Comparison of ENCODE assay signal across 13 mouse cellular contexts in genomic region chr2:167304651-167305381, GRCm38 (mm10). TPM values are rescaled to one million over a fixed set of nuclear protein-coding genes. Genes with fewer than 3 reads are reported as not detected.
DNase-seq lines count a peak whose midpoint lies in the region; ATAC-seq lines count a peak whose summit lies in the region.
"Had no signal": no experiment of that assay in that cellular context is flagged by ENCODE, and none has a peak within 500 bp of the region (broad histone marks: within the 10 kb centered on the region; RNA-seq: fewer than 3 reads in every experiment).

No protein-coding gene starts in this region.

- no peak overlapping the region for H3K27ac ChIP-seq in kidney, embryonic 15.5 days
- H3K27ac ChIP-seq in hindbrain, embryonic 11.5 days (ENCODE audit: low read depth, low read length): no peak overlapping the region
- H3K27ac ChIP-seq: embryonic facial prominence, embryonic 12.5 days; heart, adult 2 months; liver, embryonic 14.5 days; macrophage had no signal

- peaks cover 62% of the 10 kb centered on the region for H3K36me3 ChIP-seq in kidney, embryonic 15.5 days
- H3K36me3 ChIP-seq in hindbrain, embryonic 11.5 days (ENCODE audit: control insufficient read depth, insufficient read depth, low read length): 0 out of 2 replicates have a peak, but pooled peaks cover 2% of the 10 kb centered on the region

- 89% methylated on average over 16 of the region's 16 CpGs for WGBS in kidney, embryonic 15.5 days
- 89% methylated on average over 16 of the region's 16 CpGs for WGBS in hindbrain, embryonic 11.5 days

- H3K27me3 ChIP-seq in kidney, embryonic 15.5 days: no peaks in the 10 kb centered on the region
- H3K27me3 ChIP-seq in hindbrain, embryonic 11.5 days (ENCODE audit: control insufficient read depth, insufficient read depth, low read length): no peaks in the 10 kb centered on the region
- H3K27me3 ChIP-seq: embryonic facial prominence, embryonic 12.5 days had no signal

- peak; percentile 2 to 4 for DNase-seq in frontal cortex, postnatal 10 days (ENCODE audit: low spot score in 2 of 2)
- DNase-seq in kidney, postnatal 10 days: peak; percentile 4
- DNase-seq in urinary bladder, postnatal 10 days (ENCODE audit: low spot score): peak; percentile 7
- no peak for DNase-seq in urinary bladder, postnatal 25 days (ENCODE audit: low spot score)
- no peak for DNase-seq in embryo, embryonic 11 days
- no peak for DNase-seq in hindbrain, embryonic 11.5 days (ENCODE audit: low spot score)
- DNase-seq: heart, adult 2 months had no signal

- H3K9me3 ChIP-seq in kidney, embryonic 15.5 days (replicated peaks): no peaks in the 10 kb centered on the region
- H3K9me3 ChIP-seq in hindbrain, embryonic 11.5 days (ENCODE audit: control insufficient read depth, low read length): no peaks in the 10 kb centered on the region
- H3K9me3 ChIP-seq: embryonic facial prominence, embryonic 12.5 days had no signal

- no peak overlapping the region for H3K9ac ChIP-seq in kidney, embryonic 15.5 days
- H3K9ac ChIP-seq in hindbrain, embryonic 11.5 days (ENCODE audit: low read depth, low read length): no peak overlapping the region
- H3K9ac ChIP-seq: embryonic facial prominence, embryonic 12.5 days; liver, embryonic 14.5 days had no signal

- no peak for ATAC-seq in frontal cortex, adult (ENCODE audit: low TSS enrichment)
- no peak for ATAC-seq in kidney, embryonic 15.5 days (replicated peaks; ENCODE audit: low FRiP score)
- ATAC-seq in hindbrain, embryonic 11.5 days (ENCODE audit: low FRiP score): no peak
- ATAC-seq: intestine, embryonic 16.5 days had no signal

- H3K4me1 ChIP-seq in kidney, embryonic 15.5 days: peaks cover 28% of the 10 kb centered on the region
- H3K4me1 ChIP-seq in hindbrain, embryonic 11.5 days (replicated peaks; ENCODE audit: control insufficient read depth, insufficient read depth, low read length): peaks cover 5% of the 10 kb centered on the region

- H3K4me3 ChIP-seq in kidney, embryonic 15.5 days (replicated peaks): no peak overlapping the region
- no peak overlapping the region for H3K4me3 ChIP-seq in hindbrain, embryonic 11.5 days (ENCODE audit: low read depth, low read length)
- H3K4me3 ChIP-seq: embryonic facial prominence, embryonic 12.5 days; heart, adult 2 months had no signal

- H3K4me2 ChIP-seq in kidney, embryonic 15.5 days: no peak overlapping the region
- H3K4me2 ChIP-seq in hindbrain, embryonic 11.5 days (replicated peaks; ENCODE audit: low read depth, low read length): no peak overlapping the region
- H3K4me2 ChIP-seq: embryonic facial prominence, embryonic 12.5 days had no signal

RNA-seq across cellular contexts. Expression of gene B4galt5, which starts 44.2 kb away (rescaled TPM):
- 9.6 and 12.7 TPM in 2 replicates for polyA plus RNA-seq in kidney, embryonic 15.5 days (2015; fragmentation: Nextera tagmentation; extraction: Ambion mirVana)
- polyA plus RNA-seq in hindbrain, embryonic 11.5 days (2014; fragmentation: Nextera tagmentation; extraction: Ambion mirVana): 15.3 and 19.2 TPM in 2 replicates

Comparison
In these comparisons a context has a peak if more than half of its experiments do, and no peak if none do; other contexts are left out.
1. DNase-seq: peak in frontal cortex, postnatal 10 days (2 of 2), kidney, postnatal 10 days (single experiment) and urinary bladder, postnatal 10 days (single experiment); none in urinary bladder, postnatal 25 days (single experiment), embryo, embryonic 11 days (single experiment) and hindbrain, embryonic 11.5 days (single experiment).